Mouse (Mus musculus) heart, adult 2 months (tissue): ENCODE data around the gene Zfp799. TPM values are rescaled to one million over a fixed set of nuclear protein-coding genes. Genes with fewer than 3 reads are reported as not detected.
"Not testable (repeated sequence)": the region's sequence is repeated elsewhere in the genome, so short reads cannot be mapped to it uniquely, and the experiment has no call there.

Experiments used
- DNase-seq, 2 experiments: peaks; one replicate each; pipeline ENCODE4 v3.0.0; 2021
- H3K27ac ChIP-seq: fragments of 200-600 bp; 2 replicates; pipeline ENCODE4 v1.8.1; 2022
- H3K27me3 ChIP-seq: fragments of 200-500 bp; 2 replicates; pipeline ENCODE4 v1.6.1; 2012; ENCODE audit warnings: mild to moderate bottlenecking, low read length, inconsistent platforms, mixed read lengths; ENCODE audit not compliant: control insufficient read depth, insufficient read depth
- H3K36me3 ChIP-seq: fragments of 200-500 bp; 2 replicates; pipeline ENCODE4 v1.6.1; 2012; ENCODE audit warnings: low read length, inconsistent platforms; ENCODE audit not compliant: control insufficient read depth, insufficient read depth
- H3K4me1 ChIP-seq: fragments of 200-500 bp; 2 replicates; pipeline ENCODE4 v1.6.1; 2011; ENCODE audit warnings: low read length; ENCODE audit not compliant: control insufficient read depth, insufficient read depth
- H3K4me3 ChIP-seq: fragments of 200-600 bp; 2 replicates; pipeline ENCODE4 v1.8.1; 2022
- H3K79me2 ChIP-seq: fragments of 200-500 bp; replicated peaks from 2 replicates; pipeline ENCODE4 v1.6.1; 2012; ENCODE audit warnings: mild to moderate bottlenecking, inconsistent platforms, low read length, moderate library complexity, mixed read lengths; ENCODE audit not compliant: control insufficient read depth, insufficient read depth
- H3K9ac ChIP-seq: fragments of 200-500 bp; 2 replicates; pipeline ENCODE4 v1.6.1; 2012; ENCODE audit warnings: low read depth, mild to moderate bottlenecking, control low read depth, inconsistent platforms, low read length, mixed read lengths
- CTCF ChIP-seq: fragments of 200-600 bp; IDR thresholded peaks from 2 replicates; pipeline ENCODE4 v1.8.1; 2022; ENCODE audit warnings: antibody characterized with exemption, mild to moderate bottlenecking, moderate library complexity
- EP300 ChIP-seq: fragments of 200-500 bp; IDR thresholded peaks from 2 replicates; pipeline ENCODE4 v1.6.1; 2011; ENCODE audit warnings: low read depth, low read length, control low read depth; ENCODE audit not compliant: insufficient read depth
- POLR2A ChIP-seq: fragments of 200-500 bp; IDR thresholded peaks from 2 replicates; pipeline ENCODE4 v1.6.1; 2011; ENCODE audit warnings: mild to moderate bottlenecking, low read depth, low read length, control low read depth; ENCODE audit not compliant: insufficient read depth
- WGBS: fragments of 180-500 bp; shearing (Covaris S2); methylation state at CpG from one replicate; pipeline ENCODE4 v1.1.7; 2018; 5-methylcytosine and 5-hydroxymethylcytosine counted together
- intact Hi-C: fragments of 180-260 bp; cut with DNase I; formaldehyde crosslinking; loops from one replicate; pipeline ENCODE4 v1.15.1; 2025
- long read RNA-seq: library from polyadenylated mRNA; stranded (forward); transcript quantifications from one replicate; pipeline ENCODE4 v2.0.0, GENCODE M21; 2021
- polyA plus RNA-seq: library from polyadenylated mRNA; depleted of rRNA; stranded (reverse); fragments of >200 nt; gene quantifications from 2 replicates; pipeline ENCODE4 v1.2.3, GENCODE M21; 2012; rRNA removed
- total RNA-seq, 2 experiments: library from RNA; stranded (reverse); gene quantifications; 2 replicates each; pipeline ENCODE4 v1.2.3; 2021

Zfp799 gene
- total RNA-seq (10 to 100 TPM in 1 of 2 experiments, 1 to 10 TPM in 1; 9.0 to 10.6 TPM), polyA plus RNA-seq (2.4 and 7.7 TPM in 2 replicates)
- long read RNA-seq, partial matches to known transcripts = 0 of 1 reads
- long read RNA-seq, other reads (novel, unspliced or antisense) = 1 of 1 reads

- intact Hi-C loops = loop anchor here (2.0 kb wide), 1 partner anchor 41 kb away; the partner anchor contains the start of gene Zfp871
- H3K36me3 ChIP-seq = no peaks in the 10 kb centered on the region; the same call in 1 of the 2 replicates
- whole genome bisulfite sequencing = under 1% methylated on average over 35 of the region's 35 CpGs
Observed at GRCm38 (mm10) chr17:32829540-32830417, at the start of gene Zfp799. TSS of gene Zfp799 (minus strand) at chr17:32830261.

GRCm38 (mm10) chr17:32878773-32879172 is 48.7 kb upstream of the Zfp799 start:
- 91% methylated on average over 11 of the region's 11 CpGs for WGBS
- H3K27me3 ChIP-seq = no peaks in the 10 kb centered on the region
- no peak for DNase-seq
- intact Hi-C loops = no loop called here
- no peak overlapping the region for H3K9ac ChIP-seq
- no peaks in the 10 kb centered on the region; the same call in 1 of the 2 replicates for H3K36me3 ChIP-seq
- H3K79me2 ChIP-seq = no peaks in the 10 kb centered on the region
- H3K4me3 ChIP-seq = no peak overlapping the region
- no peak for TF ChIP-seq EP300
- no peak for TF ChIP-seq CTCF
- no peak for TF ChIP-seq POLR2A
- no peaks in the 10 kb centered on the region for H3K4me1 ChIP-seq
- H3K27ac ChIP-seq = no peak overlapping the region

More at GRCm38 (mm10) chr17:32829540-32830417, at the start of gene Zfp799:
- Histone ChIP-seq H3K27ac (peak within 1 kb of the TSS; percentile 80), H3K79me2 (no peaks in the 10 kb centered on the region), H3K27me3 (no peaks in the 10 kb centered on the region), H3K4me3 (peak within 1 kb of the TSS; percentile 72), H3K9ac (peak within 1 kb of the TSS; percentile 80), H3K4me1 (peaks cover 1% of the 10 kb centered on the region; the same call in 1 of the 2 replicates)
- TF ChIP-seq POLR2A = peak; percentile 80
- no peak for TF ChIP-seq CTCF
- DNase-seq = peak; percentile 77 to 83

GRCm38 (mm10) chr17:32877471-32878171 is 47.6 kb upstream of the Zfp799 start:
- H3K4me3 ChIP-seq = no peak overlapping the region
- H3K9ac ChIP-seq = no peak overlapping the region
- H3K4me1 ChIP-seq = no peaks in the 10 kb centered on the region
- H3K36me3 ChIP-seq = no peaks in the 10 kb centered on the region; the same call in 1 of the 2 replicates
- peak in 1 of 2 experiments; percentile 28 for DNase-seq
- H3K27me3 ChIP-seq = no peaks in the 10 kb centered on the region
- intact Hi-C loops = no loop called here
- TF ChIP-seq CTCF = no peak
- no peak for TF ChIP-seq EP300
- TF ChIP-seq POLR2A = no peak
- no peaks in the 10 kb centered on the region for H3K79me2 ChIP-seq
- no peak overlapping the region for H3K27ac ChIP-seq
- WGBS = 7% methylated on average over 22 of the region's 22 CpGs

- no peak overlapping the region for H3K9ac ChIP-seq
- H3K27me3 ChIP-seq = no peaks in the 10 kb centered on the region
- H3K4me3 ChIP-seq = no peak overlapping the region
- TF ChIP-seq EP300 (no peak), POLR2A (no peak), CTCF (no peak)
- 63% methylated on average over 5 of the region's 5 CpGs for WGBS
- no peak for DNase-seq
- H3K27ac ChIP-seq = no peak overlapping the region
- no peaks in the 10 kb centered on the region for H3K36me3 ChIP-seq
- intact Hi-C loops = no loop called here
- no peaks in the 10 kb centered on the region for H3K79me2 ChIP-seq
- no peaks in the 10 kb centered on the region for H3K4me1 ChIP-seq
Observed at GRCm38 (mm10) chr17:32872696-32873095, 42.6 kb upstream of the Zfp799 start.

GRCm38 (mm10) chr17:32872091-32872490 is 42.0 kb upstream of the Zfp799 start:
- intact Hi-C loops = no loop called here
- no peaks in the 10 kb centered on the region for H3K27me3 ChIP-seq
- no peak overlapping the region for H3K9ac ChIP-seq
- no peak overlapping the region for H3K4me3 ChIP-seq
- no peak overlapping the region for H3K27ac ChIP-seq
- no peak for DNase-seq
- H3K4me1 ChIP-seq = no peaks in the 10 kb centered on the region
- no peaks in the 10 kb centered on the region for H3K79me2 ChIP-seq
- TF ChIP-seq POLR2A (no peak), CTCF (no peak), EP300 (no peak)
- no peaks in the 10 kb centered on the region for H3K36me3 ChIP-seq
- WGBS = 71% methylated on average over 4 of the region's 4 CpGs

GRCm38 (mm10) chr17:32871483-32871882 is 41.4 kb upstream of the Zfp799 start:
- H3K36me3 ChIP-seq = no peaks in the 10 kb centered on the region
- H3K9ac ChIP-seq = no peak overlapping the region
- TF ChIP-seq CTCF (no peak), POLR2A (no peak), EP300 (no peak)
- no peaks in the 10 kb centered on the region for H3K79me2 ChIP-seq
- no peaks in the 10 kb centered on the region for H3K27me3 ChIP-seq
- no peak overlapping the region for H3K4me3 ChIP-seq
- WGBS = 89% methylated on average over 1 of the region's 1 CpGs
- H3K27ac ChIP-seq = no peak overlapping the region
- intact Hi-C loops = no loop called here
- H3K4me1 ChIP-seq = no peaks in the 10 kb centered on the region
- no peak for DNase-seq

GRCm38 (mm10) chr17:32867266-32867665 is 37.2 kb upstream of the Zfp799 start:
- H3K36me3 ChIP-seq, H3K4me1 ChIP-seq, H3K4me3 ChIP-seq, DNase-seq, H3K9ac ChIP-seq, H3K27ac ChIP-seq, intact Hi-C loops, H3K27me3 ChIP-seq, H3K79me2 ChIP-seq: not testable (repeated sequence)
- 51% methylated on average over 5 of the region's 7 CpGs for WGBS

GRCm38 (mm10) chr17:32856713-32857112 is 26.7 kb upstream of the Zfp799 start:
- not testable (repeated sequence) for H3K9ac ChIP-seq, H3K4me3 ChIP-seq, H3K27ac ChIP-seq, H3K79me2 ChIP-seq, H3K36me3 ChIP-seq, DNase-seq, H3K4me1 ChIP-seq, H3K27me3 ChIP-seq
- WGBS = 61% methylated on average over 4 of the region's 6 CpGs
- intact Hi-C loops = loop anchor here (5.0 kb wide), 1 partner anchor 96 kb away; no protein-coding TSS in a partner anchor
